Comparison of ENCODE assay signal across 8 mouse cellular contexts in genomic region chr17:32506729-32507245, GRCm38 (mm10). TPM values are rescaled to one million over a fixed set of nuclear protein-coding genes. Genes with fewer than 3 reads are reported as not detected.
DNase-seq lines count a peak whose midpoint lies in the region; ATAC-seq and TF ChIP-seq lines count a peak whose summit lies in the region.

No protein-coding gene starts in this region.

- peak overlapping the region; percentile 62 for H3K4me3 ChIP-seq in embryonic facial prominence, embryonic 10.5 days
- H3K4me3 ChIP-seq in hindbrain, embryonic 13.5 days: peak overlapping the region; percentile 47
- H3K4me3 ChIP-seq in liver, postnatal 0 days (ENCODE audit: low read depth, low read length): peak overlapping the region; percentile 54

- H3K9ac ChIP-seq in hindbrain, embryonic 13.5 days: peak overlapping the region; percentile 74
- peak overlapping the region; percentile 59 for H3K9ac ChIP-seq in liver, postnatal 0 days (replicated peaks)

- peak; percentile 30 to 36 for DNase-seq in layer of hippocampus, postnatal 10 days (ENCODE audit: low spot score in 2 of 2)
- no peak for DNase-seq in layer of hippocampus, postnatal 25 days (ENCODE audit: extremely low spot score in 1 of 2, low spot score in 1 of 2)
- DNase-seq in embryonic facial prominence, embryonic 10.5 days (ENCODE audit: low spot score): no peak
- peak; percentile 18 for DNase-seq in liver, postnatal 0 days
- no peak for DNase-seq in left cerebral cortex, adult 11 months (ENCODE audit: low spot score)
- DNase-seq in retina, postnatal 1 day: no peak
- DNase-seq in left cerebral cortex, postnatal 36 days (ENCODE audit: low spot score in 2 of 2): no peak

- H3K36me3 ChIP-seq in embryonic facial prominence, embryonic 10.5 days (replicated peaks): peaks cover 12% of the 10 kb centered on the region; the same call in 1 of the 2 replicates
- peaks cover 9% of the 10 kb centered on the region; the same call in 1 of the 2 replicates for H3K36me3 ChIP-seq in hindbrain, embryonic 13.5 days
- H3K36me3 ChIP-seq in liver, postnatal 0 days (replicated peaks; ENCODE audit: insufficient read depth, low read length): 0 out of 2 replicates have a peak, but pooled peaks cover 2% of the 10 kb centered on the region

- H3K27me3 ChIP-seq in embryonic facial prominence, embryonic 10.5 days (replicated peaks; ENCODE audit: low read depth, poor library complexity, severe bottlenecking): no peaks in the 10 kb centered on the region
- no peaks in the 10 kb centered on the region for H3K27me3 ChIP-seq in hindbrain, embryonic 13.5 days
- no peaks in the 10 kb centered on the region for H3K27me3 ChIP-seq in liver, postnatal 0 days (ENCODE audit: insufficient read depth, low read length)

- H3K27ac ChIP-seq in embryonic facial prominence, embryonic 10.5 days (replicated peaks): peak overlapping the region; percentile 89
- H3K27ac ChIP-seq in hindbrain, embryonic 13.5 days: peak overlapping the region; percentile 74
- peak overlapping the region; percentile 83 for H3K27ac ChIP-seq in liver, postnatal 0 days (ENCODE audit: low read depth)

- intact Hi-C loops in left cerebral cortex, postnatal 36 days (cut with DNase I): no loop called here

- TF ChIP-seq EP300 in liver, postnatal 0 days (IDR thresholded peaks at IDR 0.05; ENCODE audit: low read depth): no peak

- H3K9me3 ChIP-seq in embryonic facial prominence, embryonic 10.5 days: no peaks in the 10 kb centered on the region
- no peaks in the 10 kb centered on the region for H3K9me3 ChIP-seq in hindbrain, embryonic 13.5 days
- H3K9me3 ChIP-seq in liver, postnatal 0 days (ENCODE audit: low read length): no peaks in the 10 kb centered on the region

- 39% methylated on average over 9 of the region's 9 CpGs for WGBS in embryonic facial prominence, embryonic 10.5 days
- 47% methylated on average over 9 of the region's 9 CpGs for WGBS in hindbrain, embryonic 13.5 days
- WGBS in liver, postnatal 0 days (ENCODE audit: insufficient replicate concordance): 60% methylated on average over 9 of the region's 9 CpGs

- H3K4me2 ChIP-seq in hindbrain, embryonic 13.5 days: peak overlapping the region; percentile 73
- peak overlapping the region; percentile 84 for H3K4me2 ChIP-seq in liver, postnatal 0 days (ENCODE audit: low read depth, low read length)

- TF ChIP-seq CTCF in liver, postnatal 0 days (IDR thresholded peaks at IDR 0.05; ENCODE audit: low read depth): no peak

- H3K4me1 ChIP-seq in embryonic facial prominence, embryonic 10.5 days: peaks cover 22% of the 10 kb centered on the region
- H3K4me1 ChIP-seq in hindbrain, embryonic 13.5 days (replicated peaks): peaks cover 25% of the 10 kb centered on the region
- peaks cover 6% of the 10 kb centered on the region for H3K4me1 ChIP-seq in liver, postnatal 0 days (ENCODE audit: insufficient read depth)

- peak; percentile 33 for ATAC-seq in hindbrain, embryonic 13.5 days (ENCODE audit: low FRiP score)
- peak; percentile 38 for ATAC-seq in liver, postnatal 0 days

RNA-seq across cellular contexts. Expression of gene Cyp4f17, which starts 0.9 kb away (rescaled TPM):
- total RNA-seq in layer of hippocampus, postnatal 10 days (2021): 1 to 10 TPM; 4.9 TPM
- total RNA-seq in layer of hippocampus, postnatal 25 days (2021): 1 to 10 TPM; 3.4 to 6.0 TPM
- 7.6 and 8.9 TPM in 2 replicates for polyA plus RNA-seq in embryonic facial prominence, embryonic 10.5 days (2016; fragmentation: Nextera tagmentation; extraction: Ambion mirVana)
- 12.8 and 13.1 TPM in 2 replicates for polyA plus RNA-seq in hindbrain, embryonic 13.5 days (2015; fragmentation: Nextera tagmentation; extraction: Ambion mirVana)
- 2.7 and 2.9 TPM in 2 replicates for polyA plus RNA-seq in liver, postnatal 0 days (2015; fragmentation: Nextera tagmentation; extraction: Ambion mirVana)
- 1 to 10 TPM; 3.0 to 4.4 TPM for total RNA-seq in left cerebral cortex, postnatal 36 days (2021)

RNA-seq across cellular contexts. Expression of gene Cyp4f16, which starts 29.6 kb away (rescaled TPM):
- total RNA-seq in layer of hippocampus, postnatal 10 days (2021): 1 to 10 TPM; 8.5 to 8.7 TPM
- total RNA-seq in layer of hippocampus, postnatal 25 days (2021): 10 to 100 TPM in 1 of 2 experiments, 1 to 10 TPM in 1; 7.0 to 10.3 TPM
- 14.0 and 17.0 TPM in 2 replicates for polyA plus RNA-seq in embryonic facial prominence, embryonic 10.5 days (2016; fragmentation: Nextera tagmentation; extraction: Ambion mirVana)
- polyA plus RNA-seq in hindbrain, embryonic 13.5 days (2015; fragmentation: Nextera tagmentation; extraction: Ambion mirVana): 19.9 and 23.4 TPM in 2 replicates
- 5.9 and 6.9 TPM in 2 replicates for polyA plus RNA-seq in liver, postnatal 0 days (2015; fragmentation: Nextera tagmentation; extraction: Ambion mirVana)
- total RNA-seq in left cerebral cortex, postnatal 36 days (2021): 1 to 10 TPM; 4.4 to 4.6 TPM

RNA-seq across cellular contexts. Expression of gene Cyp4f39, which starts 54.3 kb away (rescaled TPM):
- total RNA-seq in layer of hippocampus, postnatal 10 days (2021): not detected
- total RNA-seq in layer of hippocampus, postnatal 25 days (2021): not detected
- polyA plus RNA-seq in embryonic facial prominence, embryonic 10.5 days (2016; fragmentation: Nextera tagmentation; extraction: Ambion mirVana): 0.44 and 0.63 TPM in 2 replicates
- polyA plus RNA-seq in hindbrain, embryonic 13.5 days (2015; fragmentation: Nextera tagmentation; extraction: Ambion mirVana): 1.3 and 1.4 TPM in 2 replicates
- 0.22 and 0.32 TPM in 2 replicates for polyA plus RNA-seq in liver, postnatal 0 days (2015; fragmentation: Nextera tagmentation; extraction: Ambion mirVana)
- total RNA-seq in left cerebral cortex, postnatal 36 days (2021): not detected

Comparison
In these comparisons a context has a peak if more than half of its experiments do, and no peak if none do; other contexts are left out.
1. DNase-seq: peak in layer of hippocampus, postnatal 10 days (2 of 2) and liver, postnatal 0 days (single experiment); none in layer of hippocampus, postnatal 25 days (0 of 2), embryonic facial prominence, embryonic 10.5 days (single experiment), left cerebral cortex, adult 11 months (single experiment), retina, postnatal 1 day (single experiment) and left cerebral cortex, postnatal 36 days (0 of 2).
2. Peak in every context shown above with its lines, with median percentiles within 50 percentile points of each other: H3K27ac ChIP-seq and H3K4me3 ChIP-seq.